ENCODE assay signal across 15 mouse cellular contexts in the genomic region with DNA sequence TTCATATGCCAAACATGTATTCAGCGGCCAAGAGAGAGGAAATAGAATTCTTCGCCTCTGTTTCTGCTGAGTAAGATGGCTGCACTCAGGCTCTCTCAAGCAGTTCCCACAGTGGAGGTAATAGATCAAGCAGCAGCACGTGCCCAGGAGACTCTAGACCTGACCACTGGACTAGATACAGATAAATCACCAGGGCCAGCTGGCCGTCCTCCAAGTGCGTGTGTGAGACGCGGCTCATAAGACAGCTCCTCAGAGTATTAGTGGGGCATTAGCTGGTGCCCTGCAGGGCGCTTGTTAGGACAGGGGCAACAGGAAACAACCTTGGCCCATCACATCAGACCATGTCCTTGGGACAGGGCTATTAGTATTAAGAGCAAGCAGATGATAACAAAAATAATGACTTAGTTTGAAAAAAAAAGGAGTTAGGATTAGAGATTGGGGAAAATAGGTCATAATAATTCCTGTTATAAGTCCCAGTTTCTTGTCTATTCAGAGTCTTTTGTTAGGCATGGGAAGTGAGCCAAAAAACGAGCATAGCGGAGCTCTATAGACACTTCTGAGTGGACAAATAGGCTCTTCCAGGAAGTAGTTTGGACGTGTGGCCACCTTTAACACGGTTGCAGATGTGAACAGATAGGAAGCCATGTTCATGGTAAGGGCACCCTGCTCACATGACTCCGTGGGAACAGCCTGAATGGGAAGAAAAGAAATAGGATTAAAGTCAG. TPM values are rescaled to one million over a fixed set of nuclear protein-coding genes. Genes with fewer than 3 reads are reported as not detected.
DNase-seq lines count a peak whose midpoint lies in the region; ATAC-seq and TF ChIP-seq lines count a peak whose summit lies in the region.
"Had no signal": no experiment of that assay in that cellular context is flagged by ENCODE, and none has a peak within 500 bp of the region (broad histone marks: within the 10 kb centered on the region; RNA-seq: fewer than 3 reads in every experiment).

No protein-coding gene starts in this region.

- H3K9me3 ChIP-seq in hindbrain, postnatal 0 days (ENCODE audit: low read length), result no peaks in the 10 kb centered on the region
- no peaks in the 10 kb centered on the region for H3K9me3 ChIP-seq in hindbrain, embryonic 11.5 days (ENCODE audit: control insufficient read depth, low read length)
- H3K9me3 ChIP-seq: embryonic facial prominence, embryonic 12.5 days; forebrain, embryonic 15.5 days; limb, embryonic 13.5 days; midbrain, embryonic 12.5 days had no signal

- no peak for ATAC-seq in hindbrain, postnatal 0 days
- no peak for ATAC-seq in hindbrain, embryonic 11.5 days (ENCODE audit: low FRiP score)
- ATAC-seq in Patski, result no peak
- no peak for ATAC-seq in monocyte, adult 5-6 weeks (replicated peaks; ENCODE audit: insufficient number of reproducible peaks, low FRiP score, low TSS enrichment, poor library complexity, severe bottlenecking)
- ATAC-seq: forebrain, embryonic 15.5 days had no signal

- in situ Hi-C loops in Patski (cut with MboI; ENCODE audit: low pct_unique_long_range_greater_than_20kb), result no loop called here

- H3K27ac ChIP-seq in hindbrain, postnatal 0 days, result no peak overlapping the region
- H3K27ac ChIP-seq in hindbrain, embryonic 11.5 days (ENCODE audit: low read depth, low read length), result no peak overlapping the region
- H3K27ac ChIP-seq: embryonic facial prominence, embryonic 12.5 days; forebrain, embryonic 15.5 days; hindbrain, embryonic 14.5 days; limb, embryonic 13.5 days; midbrain, embryonic 12.5 days had no signal

- WGBS in hindbrain, postnatal 0 days, result 55% methylated on average over 13 of the region's 13 CpGs
- 77% methylated on average over 13 of the region's 13 CpGs for WGBS in hindbrain, embryonic 11.5 days

- no peak for TF ChIP-seq CTCF in hindbrain, postnatal 0 days (IDR thresholded peaks at IDR 0.05; ENCODE audit: low read depth)
- no peak for TF ChIP-seq CTCF in Patski (IDR thresholded peaks at IDR 0.05)

- no peak overlapping the region for H3K9ac ChIP-seq in hindbrain, postnatal 0 days (replicated peaks; ENCODE audit: low read length)
- no peak overlapping the region for H3K9ac ChIP-seq in hindbrain, embryonic 11.5 days (ENCODE audit: low read depth, low read length)
- H3K9ac ChIP-seq: embryonic facial prominence, embryonic 12.5 days; forebrain, embryonic 15.5 days; hindbrain, embryonic 14.5 days; limb, embryonic 13.5 days; midbrain, embryonic 12.5 days had no signal

- no peaks in the 10 kb centered on the region for H3K27me3 ChIP-seq in hindbrain, postnatal 0 days (ENCODE audit: insufficient read depth, low read length)
- H3K27me3 ChIP-seq in hindbrain, embryonic 11.5 days (ENCODE audit: control insufficient read depth, insufficient read depth, low read length), result peaks cover 7% of the 10 kb centered on the region
- peaks cover 24% of the 10 kb centered on the region for H3K27me3 ChIP-seq in Patski
- H3K27me3 ChIP-seq: embryonic facial prominence, embryonic 12.5 days; forebrain, embryonic 15.5 days had no signal

- H3K4me3 ChIP-seq in hindbrain, postnatal 0 days (ENCODE audit: low read length), result no peak overlapping the region
- no peak overlapping the region for H3K4me3 ChIP-seq in hindbrain, embryonic 11.5 days (ENCODE audit: low read depth, low read length)
- H3K4me3 ChIP-seq: embryonic facial prominence, embryonic 12.5 days; forebrain, embryonic 15.5 days; limb, embryonic 13.5 days; midbrain, embryonic 12.5 days had no signal

- POLR2A ChIA-PET in Patski (lab: Charles Lee), result no interaction called here

- peak; percentile 30 for DNase-seq in hindbrain, postnatal 0 days (ENCODE audit: low spot score)
- no peak for DNase-seq in hindbrain, embryonic 11.5 days (ENCODE audit: low spot score)
- peak; percentile 9 for DNase-seq in Patski (ENCODE audit: low read depth, low spot score)
- peak; percentile 78 for DNase-seq in adrenal gland, adult 8-10 months
- DNase-seq in kidney, postnatal 14 days, result peak; percentile 21
- DNase-seq in right cerebral cortex, postnatal 25 days, result no peak
- no peak for DNase-seq in embryo, embryonic 10.5 days (ENCODE audit: low spot score)
- DNase-seq: cerebellum, adult 11 months; thymus, postnatal 25 days had no signal

- H3K4me1 ChIP-seq in hindbrain, postnatal 0 days (ENCODE audit: insufficient read depth, low read length), result no peaks in the 10 kb centered on the region
- H3K4me1 ChIP-seq in hindbrain, embryonic 11.5 days (replicated peaks; ENCODE audit: control insufficient read depth, insufficient read depth, low read length), result no peaks in the 10 kb centered on the region
- H3K4me1 ChIP-seq: embryonic facial prominence, embryonic 12.5 days had no signal

- CTCF ChIA-PET in Patski (lab: Charles Lee), result no interaction called here

- H3K36me3 ChIP-seq in hindbrain, postnatal 0 days (ENCODE audit: insufficient read depth, low read length), result no peaks in the 10 kb centered on the region
- no peaks in the 10 kb centered on the region for H3K36me3 ChIP-seq in hindbrain, embryonic 11.5 days (ENCODE audit: control insufficient read depth, insufficient read depth, low read length)
- H3K36me3 ChIP-seq: embryonic facial prominence, embryonic 12.5 days; forebrain, embryonic 15.5 days; limb, embryonic 13.5 days; midbrain, embryonic 12.5 days had no signal

- no peak overlapping the region for H3K4me2 ChIP-seq in hindbrain, postnatal 0 days (ENCODE audit: low read depth, low read length)
- no peak overlapping the region for H3K4me2 ChIP-seq in hindbrain, embryonic 11.5 days (replicated peaks; ENCODE audit: low read depth, low read length)
- H3K4me2 ChIP-seq: embryonic facial prominence, embryonic 12.5 days; forebrain, embryonic 15.5 days; hindbrain, embryonic 14.5 days; limb, embryonic 13.5 days; midbrain, embryonic 12.5 days had no signal

RNA-seq across cellular contexts. Expression of gene Lypd6, which starts 3.5 kb away (rescaled TPM):
- total RNA-seq in hindbrain, postnatal 0 days (2014; rRNA removed), result 11.8 and 19.4 TPM in 2 replicates
- 13.6 and 14.1 TPM in 2 replicates for polyA plus RNA-seq in hindbrain, postnatal 0 days (2015; fragmentation: Nextera tagmentation; extraction: Ambion mirVana)
- polyA plus RNA-seq in hindbrain, embryonic 11.5 days (2014; fragmentation: Nextera tagmentation; extraction: Ambion mirVana), result 5.3 and 5.5 TPM in 2 replicates
- polyA plus RNA-seq in Patski (2021), result not detected
- 10 to 100 TPM in 3 of 4 experiments, 1 to 10 TPM in 1; 8.9 to 19.9 (median 14.3) TPM for total RNA-seq in adrenal gland, adult 8-10 months (2022)
- total RNA-seq in monocyte, adult 5-6 weeks (2017), result 0.39 TPM in 1 of 3 replicates, not detected in the others

Comparison
In these comparisons a context has a peak if more than half of its experiments do, and no peak if none do; other contexts are left out.
1. DNase-seq: peak in hindbrain, postnatal 0 days (single experiment), Patski (single experiment), adrenal gland, adult 8-10 months (single experiment) and kidney, postnatal 14 days (single experiment); none in hindbrain, embryonic 11.5 days (single experiment), right cerebral cortex, postnatal 25 days (single experiment) and embryo, embryonic 10.5 days (single experiment).